Mouse (Mus musculus) embryonic facial prominence, embryonic 11.5 days (tissue): Measurements from ENCODE around the gene Gm26566. TPM values are rescaled to one million over a fixed set of nuclear protein-coding genes. Genes with fewer than 3 reads are reported as not detected.

Experiments
- ATAC-seq: fragments of 200-750 bp; cut with Nextera tagmentation; replicated peaks from 2 replicates; pipeline ENCODE4 v1.8.0; 2017; ENCODE audit warnings: low read depth; ENCODE audit not compliant: insufficient number of reproducible peaks, low FRiP score, low TSS enrichment
- DNase-seq: peaks from one replicate; pipeline ENCODE4 v3.0.0-alpha.2; 2015; ENCODE audit warnings: low spot score
- H3K27ac ChIP-seq: fragments of 300-500 bp; sonication (generic); replicated peaks from 2 replicates; pipeline ENCODE4 v1.5.1; 2014; ENCODE audit warnings: mild to moderate bottlenecking, low read depth, low read length, control low read depth
- H3K27me3 ChIP-seq: fragments of 300-500 bp; sonication (generic); 2 replicates; pipeline ENCODE4 v1.6.1; 2014; ENCODE audit warnings: mild to moderate bottlenecking, low read length, moderate library complexity, mixed read lengths; ENCODE audit not compliant: control insufficient read depth, insufficient read depth
- H3K36me3 ChIP-seq: fragments of 300-500 bp; sonication (generic); replicated peaks from 2 replicates; pipeline ENCODE4 v1.6.1; 2014; ENCODE audit warnings: low read depth, mild to moderate bottlenecking, low read length, moderate library complexity, mixed read lengths; ENCODE audit not compliant: control insufficient read depth, insufficient read depth
- H3K4me1 ChIP-seq: fragments of 300-500 bp; sonication (generic); 2 replicates; pipeline ENCODE4 v1.6.1; 2014; ENCODE audit warnings: low read length, mixed read lengths; ENCODE audit not compliant: control insufficient read depth, insufficient read depth
- H3K4me2 ChIP-seq: fragments of 300-500 bp; sonication (generic); 2 replicates; pipeline ENCODE4 v1.6.1; 2014; ENCODE audit warnings: low read depth, mild to moderate bottlenecking, control low read depth, low read length, moderate library complexity
- H3K4me3 ChIP-seq: fragments of 300-500 bp; sonication (generic); 2 replicates; pipeline ENCODE4 v1.5.1; 2014; ENCODE audit warnings: low read depth, low read length, control low read depth
- H3K9ac ChIP-seq: fragments of 300-500 bp; sonication (generic); replicated peaks from 2 replicates; pipeline ENCODE4 v1.6.1; 2014; ENCODE audit warnings: mild to moderate bottlenecking, control low read depth, low read length
- H3K9me3 ChIP-seq: fragments of 300-500 bp; sonication (generic); replicated peaks from 2 replicates; pipeline ENCODE4 v1.6.1; 2016; ENCODE audit warnings: mild to moderate bottlenecking, low read length, inconsistent platforms, mixed read lengths; ENCODE audit not compliant: control insufficient read depth
- WGBS: fragments of 180-500 bp; shearing (Covaris S2); extraction: QIAGEN DNeasy Blood & Tissue Kit; methylation state at CpG from one replicate; pipeline ENCODE4 v1.1.7; 2014; 5-methylcytosine and 5-hydroxymethylcytosine counted together
- polyA plus RNA-seq: library from polyadenylated mRNA; unstranded; fragments of >200 nt; fragmentation: Nextera tagmentation; extraction: Ambion mirVana; gene quantifications from 2 replicates; pipeline ENCODE4 v1.2.1, GENCODE M21; 2014

Gene Gm26566
- polyA plus RNA-seq, 1 experiment from 2014 or later, result 1.6 TPM

- no peak overlapping the region for H3K4me2 ChIP-seq
- no peaks in the 10 kb centered on the region for H3K27me3 ChIP-seq
- 23% methylated on average over 3 of the region's 3 CpGs for WGBS
- H3K9ac ChIP-seq, result no peak overlapping the region
- no peak overlapping the region for H3K27ac ChIP-seq
- H3K4me3 ChIP-seq, result no peak overlapping the region
- H3K9me3 ChIP-seq, result no peaks in the 10 kb centered on the region
- peak; percentile 86 for DNase-seq
- no peaks in the 10 kb centered on the region for H3K4me1 ChIP-seq
- no peaks in the 10 kb centered on the region for H3K36me3 ChIP-seq
- no peak for ATAC-seq
Measured at GRCm38 (mm10) chr4:88696237-88696884, 25.2 kb upstream of the Gm26566 start.

GRCm38 (mm10) chr4:88697108-88697507 is 24.5 kb upstream of the Gm26566 start:
- no peak overlapping the region for H3K27ac ChIP-seq

DNA sequence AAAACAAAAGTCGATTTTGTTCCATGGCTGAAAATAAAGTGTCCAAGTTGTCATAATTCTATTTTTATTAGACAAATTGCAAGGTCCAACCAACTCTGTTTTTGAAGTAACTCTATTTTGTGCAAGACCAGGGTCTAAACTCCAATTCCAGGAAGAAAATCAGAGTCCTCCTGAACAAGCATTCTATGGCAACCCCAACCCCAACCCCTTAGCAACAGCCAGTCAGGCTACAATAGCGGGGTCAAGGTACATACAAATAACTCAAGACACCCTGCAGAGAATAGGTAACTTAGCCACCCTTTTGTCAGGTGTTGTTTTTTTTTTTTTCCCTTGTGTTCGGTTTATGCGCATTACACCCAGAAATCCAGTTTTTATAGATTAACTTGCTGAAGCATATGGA is 23.9 kb upstream of the Gm26566 start:
- Histone ChIP-seq H3K27ac (no peak overlapping the region), H3K9ac (no peak overlapping the region), H3K36me3 (no peaks in the 10 kb centered on the region), H3K4me1 (no peaks in the 10 kb centered on the region), H3K4me3 (no peak overlapping the region), H3K27me3 (no peaks in the 10 kb centered on the region), H3K4me2 (no peak overlapping the region), H3K9me3 (no peaks in the 10 kb centered on the region)
- WGBS, result 85% methylated on average over 4 of the region's 4 CpGs
- ATAC-seq (no peak), DNase-seq (no peak)

More at GRCm38 (mm10) chr4:88697108-88697507, 24.5 kb upstream of the Gm26566 start:
- DNase-seq (no peak), ATAC-seq (no peak)
- no peak overlapping the region for H3K4me2 ChIP-seq
- WGBS, result 65% methylated on average over 6 of the region's 6 CpGs
- H3K4me1 ChIP-seq, result no peaks in the 10 kb centered on the region
- H3K9ac ChIP-seq, result no peak overlapping the region
- H3K4me3 ChIP-seq, result no peak overlapping the region
- H3K27me3 ChIP-seq, result no peaks in the 10 kb centered on the region
- no peaks in the 10 kb centered on the region for H3K9me3 ChIP-seq
- H3K36me3 ChIP-seq, result no peaks in the 10 kb centered on the region

- H3K9me3 ChIP-seq, result no peaks in the 10 kb centered on the region
- H3K9ac ChIP-seq, result no peak overlapping the region
- ATAC-seq (no peak), DNase-seq (no peak)
- no peak overlapping the region for H3K4me2 ChIP-seq
- no peaks in the 10 kb centered on the region for H3K27me3 ChIP-seq
- H3K4me1 ChIP-seq, result no peaks in the 10 kb centered on the region
- no peak overlapping the region for H3K27ac ChIP-seq
- WGBS, result 82% methylated on average over 5 of the region's 5 CpGs
- H3K36me3 ChIP-seq, result no peaks in the 10 kb centered on the region
- H3K4me3 ChIP-seq, result no peak overlapping the region
Measured at GRCm38 (mm10) chr4:88698781-88699180, 22.8 kb upstream of the Gm26566 start.

DNA sequence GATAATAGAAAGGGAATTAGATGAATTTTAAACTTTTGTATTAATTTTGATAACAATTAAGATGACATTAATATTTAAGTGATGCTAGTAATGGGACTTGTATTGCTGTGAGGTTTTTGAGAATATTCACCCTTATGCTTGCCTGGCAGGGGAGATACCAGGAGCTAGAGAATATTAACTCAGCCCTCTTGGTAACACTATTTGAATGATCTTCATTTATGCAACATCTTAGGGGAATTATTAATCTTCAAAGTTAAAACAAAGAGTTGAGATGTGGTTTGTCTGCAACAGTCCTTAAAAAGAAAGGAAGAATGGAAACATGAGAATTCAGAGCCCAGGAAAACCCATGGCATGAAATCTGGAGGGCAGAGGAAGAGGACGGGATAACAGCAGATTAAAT is 22.3 kb upstream of the Gm26566 start:
- H3K4me3 ChIP-seq, result no peak overlapping the region
- WGBS, result 87% methylated on average over 1 of the region's 1 CpGs
- no peaks in the 10 kb centered on the region for H3K9me3 ChIP-seq
- H3K36me3 ChIP-seq, result no peaks in the 10 kb centered on the region
- no peak overlapping the region for H3K27ac ChIP-seq
- H3K9ac ChIP-seq, result no peak overlapping the region
- no peak overlapping the region for H3K4me2 ChIP-seq
- H3K4me1 ChIP-seq, result no peaks in the 10 kb centered on the region
- no peak for ATAC-seq
- DNase-seq, result no peak
- H3K27me3 ChIP-seq, result no peaks in the 10 kb centered on the region

DNA sequence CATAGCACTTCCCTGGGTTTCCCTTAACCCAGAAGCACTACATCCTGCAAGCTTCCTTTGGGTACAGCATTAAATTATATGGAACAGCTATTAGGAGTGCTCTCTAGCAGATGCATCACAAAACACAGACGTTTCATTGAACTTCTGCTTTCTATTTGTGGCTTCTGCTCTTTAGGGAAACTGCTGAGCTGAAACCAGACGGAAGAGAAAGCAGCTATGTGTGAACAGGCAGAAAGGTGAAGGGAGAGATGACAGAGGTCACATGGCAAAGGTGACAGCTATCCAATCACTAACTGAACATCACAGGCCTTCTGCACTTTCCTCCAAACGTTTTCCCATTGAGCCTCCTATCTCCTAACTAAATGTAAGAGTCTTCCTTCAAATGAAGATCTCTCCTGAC is 15.7 kb upstream of the Gm26566 start:
- H3K36me3 ChIP-seq, result no peaks in the 10 kb centered on the region
- no peak for ATAC-seq
- WGBS, result 50% methylated on average over 3 of the region's 3 CpGs

GRCm38 (mm10) chr4:88707128-88707826 is 14.3 kb upstream of the Gm26566 start:
- no peak overlapping the region for H3K27ac ChIP-seq
- ATAC-seq (no peak), DNase-seq (no peak)
- 91% methylated on average over 1 of the region's 1 CpGs for WGBS
- no peak overlapping the region for H3K4me2 ChIP-seq
- H3K27me3 ChIP-seq, result no peaks in the 10 kb centered on the region
- no peaks in the 10 kb centered on the region for H3K9me3 ChIP-seq
- no peaks in the 10 kb centered on the region for H3K4me1 ChIP-seq
- H3K4me3 ChIP-seq, result no peak overlapping the region
- no peak overlapping the region for H3K9ac ChIP-seq
- no peaks in the 10 kb centered on the region for H3K36me3 ChIP-seq

More for the DNA sequence above, 15.7 kb upstream of the Gm26566 start:
- Histone ChIP-seq H3K4me3 (no peak overlapping the region), H3K4me2 (no peak overlapping the region), H3K9me3 (no peaks in the 10 kb centered on the region), H3K9ac (no peak overlapping the region), H3K4me1 (no peaks in the 10 kb centered on the region), H3K27ac (no peak overlapping the region), H3K27me3 (no peaks in the 10 kb centered on the region)
- no peak for DNase-seq

DNA sequence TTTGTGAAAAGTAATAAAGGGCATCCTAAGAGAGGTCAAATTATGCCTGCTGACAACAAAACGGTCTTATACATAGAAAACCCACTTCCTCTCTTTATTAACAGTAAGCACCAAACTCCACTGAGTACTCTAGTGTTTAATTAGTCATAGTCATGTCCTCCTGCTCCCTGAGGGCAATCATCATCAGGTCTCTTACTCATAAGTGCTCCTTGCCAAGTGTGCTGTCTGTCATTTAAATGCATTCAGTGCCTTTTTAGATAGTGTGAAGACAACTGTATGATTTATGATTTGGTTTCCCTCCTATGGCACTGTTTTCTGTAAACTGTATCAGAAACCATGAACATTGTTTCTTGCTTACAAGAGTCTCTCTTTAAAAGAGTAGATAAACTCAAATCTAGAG is 7.3 kb upstream of the Gm26566 start:
- Histone ChIP-seq H3K4me2 (no peak overlapping the region), H3K4me1 (no peaks in the 10 kb centered on the region), H3K9ac (no peak overlapping the region), H3K27ac (no peak overlapping the region), H3K4me3 (no peak overlapping the region), H3K9me3 (no peaks in the 10 kb centered on the region), H3K27me3 (no peaks in the 10 kb centered on the region), H3K36me3 (no peaks in the 10 kb centered on the region; the same call in 1 of the 2 replicates)
- DNase-seq (no peak), ATAC-seq (no peak)
- 89% methylated on average over 1 of the region's 1 CpGs for WGBS
